Mouse (Mus musculus) mouse trophoblast stem cell (cell line): ENCODE data around the gene Dnajc30.
"Not testable (repeated sequence)": the region's sequence is repeated elsewhere in the genome, so short reads cannot be mapped to it uniquely, and the experiment has no call there.

Source experiments
- in situ Hi-C, 2 experiments: fragments of 300-500 bp; cut with MseI, MboI; formaldehyde crosslinking; loops; 2 replicates in 1 of 2; 3 replicates in 1 of 2; pipeline ENCODE4 v1.15.1; 2025

Gene Dnajc30

DNA sequence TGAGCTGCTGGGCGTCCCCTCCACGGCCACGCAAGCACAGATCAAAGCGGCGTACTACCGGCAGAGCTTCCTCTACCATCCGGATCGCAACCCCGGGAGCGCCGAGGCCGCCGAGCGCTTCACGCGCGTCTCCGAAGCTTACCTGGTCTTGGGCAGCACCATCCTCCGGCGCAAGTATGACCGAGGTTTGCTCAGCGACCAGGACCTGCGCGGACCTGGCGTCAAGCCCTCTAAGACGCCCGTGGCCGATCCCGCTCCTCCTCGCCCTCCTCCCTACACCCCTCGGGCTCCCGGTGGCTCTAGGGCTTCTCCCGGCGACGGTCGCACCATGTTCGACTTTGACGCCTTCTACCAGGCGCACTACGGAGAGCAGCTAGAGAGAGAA is 372 bp downstream of the Dnajc30 start:
- in situ Hi-C loops: no loop called here

DNA sequence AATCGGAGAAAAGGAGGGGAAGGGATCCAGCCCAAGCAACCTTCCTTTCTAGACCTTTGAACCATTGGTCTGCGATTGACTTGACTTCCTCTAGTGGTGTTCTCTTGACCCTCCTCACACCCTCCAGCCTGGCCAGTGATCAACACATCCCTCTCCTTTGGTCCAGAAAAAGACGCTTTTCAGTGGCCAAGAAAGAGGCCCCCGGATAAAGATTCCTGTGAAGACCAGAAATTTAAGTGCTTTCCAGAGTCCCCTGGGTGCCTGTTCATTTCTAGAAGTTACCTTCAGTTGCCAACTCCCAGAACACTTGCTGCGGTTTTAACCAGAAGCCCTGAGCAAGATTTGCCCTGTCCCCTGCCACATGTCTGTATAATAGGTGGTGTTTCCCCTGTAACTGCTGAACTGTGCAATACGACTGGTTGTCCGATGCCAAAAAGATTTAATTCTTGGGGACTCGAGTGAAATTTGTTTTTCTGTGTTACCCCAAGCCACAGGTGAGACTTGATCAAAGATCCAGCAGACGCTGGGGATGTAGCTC is 976 bp downstream of the Dnajc30 start, which contains the start of gene Bud23:
TSS of gene Bud23 (minus strand) at position 51 of the 538 bp plus-strand sequence.
- in situ Hi-C loops: not testable (repeated sequence)

DNA sequence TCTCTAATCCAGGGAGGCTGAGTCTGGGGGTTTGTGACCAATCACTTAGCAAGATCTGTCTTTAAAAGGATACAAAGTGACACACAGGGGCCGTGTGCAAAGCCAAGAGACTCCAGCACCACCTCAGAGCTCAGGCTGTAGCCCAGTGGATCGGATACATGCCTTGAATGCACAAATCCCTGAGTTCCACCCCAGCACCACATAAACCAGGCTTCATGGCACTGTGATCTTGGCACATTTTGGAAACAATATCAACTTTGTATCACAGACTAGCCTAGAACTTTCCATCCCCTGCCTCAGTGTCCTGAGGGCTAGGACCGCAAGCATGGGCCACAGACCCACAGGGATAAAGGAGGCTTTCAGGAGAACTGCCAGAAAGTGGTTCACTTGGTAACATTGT is 2.0 kb downstream of the Dnajc30 start:
- in situ Hi-C loops: no loop called here

DNA sequence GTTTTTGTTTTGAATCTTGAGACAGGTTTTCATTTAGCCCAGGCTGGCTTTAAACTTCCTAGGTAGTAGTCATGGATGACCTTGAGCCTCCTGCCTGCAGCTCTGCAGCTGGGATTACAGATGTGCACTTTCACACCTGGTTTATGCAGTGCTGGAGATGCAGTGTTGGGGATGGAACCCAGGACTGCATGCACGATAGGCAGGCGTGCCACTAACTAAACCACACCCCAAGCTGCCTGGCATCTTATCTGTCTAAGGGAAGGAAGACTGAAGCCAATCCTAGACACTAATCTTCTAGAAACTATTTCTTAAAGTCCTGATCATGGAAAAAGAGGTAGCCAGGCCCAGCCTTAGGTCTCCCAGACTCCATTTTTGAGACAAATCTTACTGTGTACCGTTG is 6.4 kb downstream of the Dnajc30 start:
- in situ Hi-C loops: no loop called here

DNA sequence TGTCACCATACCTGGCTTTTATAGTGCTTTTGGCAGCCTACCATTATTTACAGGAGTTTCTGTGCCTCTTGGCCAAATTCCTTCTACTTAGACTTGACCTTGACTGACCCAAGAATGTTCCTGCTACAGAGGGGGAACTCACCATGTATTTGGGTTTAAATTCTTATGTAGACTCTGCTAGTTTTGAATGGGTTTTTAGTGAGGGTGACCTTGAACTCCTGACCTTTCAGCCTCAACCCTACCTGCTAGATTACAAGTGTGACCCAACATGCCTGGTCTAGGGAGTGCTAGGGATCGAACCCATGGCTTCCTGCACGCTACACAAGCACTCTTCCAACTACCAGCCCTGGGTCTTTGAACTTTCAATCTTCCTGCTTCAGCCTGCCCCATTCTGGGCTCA is 8.1 kb downstream of the Dnajc30 start:
- in situ Hi-C loops: no loop called here

DNA sequence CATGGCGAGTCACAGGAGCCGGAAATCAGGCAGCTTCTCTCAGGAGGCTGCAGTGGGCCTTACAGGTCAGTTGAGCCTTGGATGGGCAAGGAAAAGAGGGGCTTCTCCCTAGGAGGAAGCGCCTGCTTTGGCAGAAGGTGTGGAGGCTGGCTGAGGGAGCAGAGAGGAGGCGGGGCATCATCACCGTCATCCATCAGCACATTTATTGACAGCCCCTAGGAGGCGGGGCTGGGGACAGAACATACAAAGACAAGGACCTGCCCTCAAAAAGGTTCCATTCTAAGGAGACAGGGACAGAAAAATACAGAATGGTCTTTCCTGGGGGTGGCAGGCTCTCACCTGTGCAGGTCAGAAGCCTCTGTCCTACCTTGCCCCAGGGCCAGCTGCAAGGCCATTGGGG is 8.7 kb downstream of the Dnajc30 start:
- in situ Hi-C loops: no loop called here

DNA sequence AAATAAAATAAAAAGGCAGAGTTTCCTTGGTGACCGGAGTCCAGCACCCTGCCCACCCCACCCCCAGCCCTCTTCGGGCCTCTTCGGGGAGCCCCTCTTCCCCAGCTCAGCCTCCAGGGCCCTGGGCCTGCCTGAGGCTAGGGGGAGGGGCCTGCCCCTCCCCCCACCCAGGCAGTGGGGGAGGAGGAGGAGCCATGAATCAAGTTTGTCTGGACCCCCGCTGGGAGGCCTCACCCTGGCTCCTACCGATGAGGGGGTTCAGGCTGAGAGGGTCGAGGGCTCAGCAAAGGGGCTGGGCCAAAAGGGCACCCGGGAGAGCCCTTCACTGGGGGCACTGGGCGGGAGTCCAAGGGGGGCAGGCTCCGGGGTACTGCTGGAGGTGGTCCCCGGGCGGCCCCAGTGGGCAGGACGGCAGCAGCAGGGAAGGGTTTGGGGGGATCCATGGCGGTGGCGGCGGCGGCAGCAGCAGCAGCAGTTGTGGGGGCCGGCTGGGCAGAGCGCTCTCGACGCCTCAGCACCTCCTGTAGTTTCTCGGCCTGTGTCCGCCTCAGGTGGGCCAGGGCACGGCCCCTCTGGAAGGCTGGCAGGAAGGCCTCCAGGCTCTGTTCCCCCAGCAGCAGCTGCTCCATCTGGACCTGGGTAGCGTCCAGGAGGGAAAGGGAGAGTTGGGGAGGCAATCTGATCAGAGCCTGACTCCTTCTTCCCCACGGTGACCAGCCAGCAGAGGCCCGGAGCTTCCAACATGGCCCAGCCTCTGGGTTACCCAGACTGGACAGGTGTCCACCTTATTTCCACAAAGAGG is 9.5 kb downstream of the Dnajc30 start:
- in situ Hi-C loops: no loop called here

DNA sequence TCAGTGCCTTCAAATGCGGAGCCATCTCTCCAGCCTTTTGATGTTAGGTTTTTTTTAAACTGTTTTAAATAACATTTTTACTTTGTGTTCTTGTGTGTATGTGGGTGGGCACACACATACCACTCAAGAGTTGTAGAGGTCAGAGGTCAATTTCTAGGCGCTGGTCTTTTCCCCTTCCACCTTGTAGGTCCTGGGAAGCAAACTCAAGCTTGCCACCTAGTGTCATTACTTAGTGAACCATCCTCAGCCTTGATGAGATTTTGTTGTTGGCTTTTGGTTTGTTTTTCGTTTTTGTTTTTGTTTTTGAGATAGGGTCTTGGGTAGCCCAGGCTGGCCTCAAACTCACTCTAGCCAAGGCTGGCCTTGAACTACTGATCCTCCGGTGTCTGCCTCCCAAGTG is 11.7 kb downstream of the Dnajc30 start:
- in situ Hi-C loops: no loop called here

DNA sequence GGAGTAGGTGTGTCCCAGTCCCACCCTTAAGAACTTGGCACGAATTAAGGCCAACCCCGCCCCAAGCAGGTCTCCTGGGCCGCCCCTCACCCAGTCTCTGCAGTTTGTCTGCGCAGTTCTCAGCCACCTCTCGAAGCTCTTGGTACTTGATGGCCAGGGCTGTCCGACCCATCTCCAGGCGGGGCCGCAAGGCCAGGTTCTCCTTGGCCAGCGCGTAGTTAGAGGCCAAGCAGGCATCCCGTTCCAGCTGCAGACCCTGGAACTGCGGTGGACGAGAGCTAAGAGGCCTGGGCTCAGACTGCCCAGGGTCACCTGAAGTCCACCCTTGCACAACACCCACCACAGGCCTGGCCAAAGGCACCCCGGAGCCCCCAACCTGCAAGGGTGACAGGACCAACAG is 12.4 kb downstream of the Dnajc30 start:
- in situ Hi-C loops: no loop called here

DNA sequence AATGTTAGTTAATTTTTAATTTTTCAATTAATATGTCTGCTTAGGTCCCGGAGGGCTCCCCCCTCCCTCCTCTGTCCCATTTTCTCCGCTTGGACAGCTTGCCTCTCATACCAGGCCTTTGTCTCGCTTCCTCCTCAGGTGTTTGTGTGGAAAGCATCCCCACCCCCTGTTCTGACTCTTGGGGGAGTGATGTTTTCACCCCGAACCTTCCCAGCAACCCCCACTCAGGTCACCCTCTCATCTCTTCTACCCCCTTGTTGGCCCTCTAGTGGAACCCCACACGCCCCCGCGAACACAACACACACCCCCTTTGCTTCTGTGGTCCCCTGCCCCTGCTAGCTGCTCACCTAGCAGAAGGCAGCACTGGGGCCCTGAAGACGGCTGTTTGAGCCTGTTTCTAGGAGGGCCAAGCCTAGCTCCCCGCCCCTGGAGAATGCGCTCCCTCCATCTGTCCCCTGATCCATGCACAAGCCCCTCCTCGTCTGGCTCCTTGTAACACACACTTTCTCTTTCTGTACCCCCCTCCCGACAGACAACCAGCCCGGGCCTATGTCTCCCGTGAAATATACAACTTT is 13.0 kb downstream of the Dnajc30 start:
- in situ Hi-C loops: no loop called here

DNA sequence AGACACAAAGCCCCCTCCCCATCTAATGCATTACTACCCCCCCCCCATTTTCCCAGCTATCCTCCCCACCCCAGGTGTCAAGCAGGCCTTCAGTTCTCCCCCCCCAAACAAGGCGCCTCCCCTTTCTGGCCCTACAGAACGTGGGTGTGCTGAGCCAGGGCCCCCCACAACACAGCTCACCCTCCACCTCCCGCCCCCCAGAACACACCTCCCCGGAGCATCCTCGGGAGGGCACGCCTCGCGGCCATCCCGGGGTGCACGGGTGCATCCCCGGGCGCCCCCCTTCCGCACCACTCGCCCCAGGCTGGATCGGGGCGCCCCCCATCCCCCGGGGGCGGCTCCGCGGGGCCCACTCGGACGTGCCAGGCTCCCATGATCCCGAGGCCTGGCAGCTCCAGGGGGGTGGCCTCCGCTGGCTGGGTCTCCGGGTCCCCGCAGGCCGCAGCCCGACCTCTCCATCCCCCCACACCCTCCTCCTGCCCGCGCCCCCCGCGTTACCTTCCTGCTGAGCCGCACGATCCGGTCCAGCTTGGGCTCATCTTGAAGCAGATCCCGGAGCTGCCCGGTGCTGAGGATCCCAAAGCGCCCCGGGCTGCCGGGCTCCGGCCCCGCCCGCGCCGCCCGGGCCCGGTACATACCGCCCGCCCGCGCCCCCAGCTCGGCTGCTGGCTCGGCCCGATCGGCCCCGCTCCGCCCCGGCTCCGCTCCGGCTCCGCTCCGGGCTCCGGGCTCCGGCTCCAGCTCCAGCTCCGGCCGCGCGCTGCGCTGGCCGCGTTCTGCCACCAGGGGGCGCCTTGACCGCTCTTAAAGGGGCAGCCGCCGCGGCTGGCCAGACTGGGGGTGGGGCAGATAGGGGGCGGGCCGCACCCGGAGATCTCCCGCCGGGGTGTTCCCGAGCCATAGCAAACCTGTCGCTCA is 13.8 kb downstream of the Dnajc30 start, which contains the start of gene Vps37d:
TSS of gene Vps37d (minus strand) at position 703 of the 918 bp plus-strand sequence.
- in situ Hi-C loops: no loop called here

DNA sequence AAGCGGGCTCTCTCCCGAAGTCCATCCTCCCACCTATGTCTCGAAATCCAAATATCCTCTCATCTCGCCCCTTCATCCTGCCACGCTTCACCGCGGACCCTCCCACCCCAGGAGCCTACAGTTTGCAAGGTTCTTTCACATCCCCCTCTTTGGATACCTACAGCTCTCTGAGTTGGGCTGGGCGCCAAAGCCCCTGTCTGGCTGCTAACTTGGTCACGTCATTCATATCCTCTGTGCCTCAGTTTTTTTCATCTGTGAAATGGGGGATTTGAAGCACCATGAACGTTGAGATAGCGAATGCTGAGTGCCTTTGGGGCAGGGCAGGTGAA is 14.4 kb downstream of the Dnajc30 start:
- in situ Hi-C loops: no loop called here

DNA sequence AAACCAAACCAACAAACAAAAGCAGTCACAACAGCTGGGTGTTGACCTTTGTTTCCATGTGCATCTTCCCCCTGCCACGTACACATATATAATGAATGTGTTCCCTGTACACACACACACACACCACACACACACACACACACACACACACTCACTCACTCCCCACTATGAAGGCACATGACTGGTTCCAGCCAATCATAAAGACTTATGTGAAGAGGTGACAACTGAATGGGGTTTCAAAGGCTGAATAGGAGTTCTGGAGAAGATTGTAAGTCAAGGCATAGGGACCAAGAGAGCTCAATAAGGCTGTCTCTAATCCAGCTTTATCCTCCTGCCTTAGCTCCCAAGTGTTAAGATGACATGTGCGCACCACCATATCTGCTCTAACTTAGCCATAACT is 15.6 kb downstream of the Dnajc30 start:
- in situ Hi-C loops: no loop called here

DNA sequence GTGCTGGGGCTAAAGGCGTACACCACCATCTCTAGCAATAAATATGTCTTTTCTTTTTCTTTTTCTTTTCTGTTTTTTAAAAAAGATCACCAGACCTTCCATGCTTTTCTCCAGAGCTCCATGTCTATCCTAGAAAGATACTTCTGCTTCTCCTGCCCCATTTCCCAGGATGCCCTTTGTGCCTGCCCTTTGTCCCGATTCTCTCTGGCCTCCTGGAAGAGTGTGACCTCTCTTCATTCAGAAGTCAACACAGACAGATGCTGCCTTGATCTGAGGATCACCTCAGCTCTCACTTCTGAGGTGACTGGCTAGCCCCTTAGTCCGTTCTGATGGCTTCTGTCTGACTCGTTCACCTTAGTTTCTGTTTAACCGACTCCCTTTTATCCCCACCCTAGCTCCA is 16.5 kb downstream of the Dnajc30 start:
- in situ Hi-C loops: no loop called here

DNA sequence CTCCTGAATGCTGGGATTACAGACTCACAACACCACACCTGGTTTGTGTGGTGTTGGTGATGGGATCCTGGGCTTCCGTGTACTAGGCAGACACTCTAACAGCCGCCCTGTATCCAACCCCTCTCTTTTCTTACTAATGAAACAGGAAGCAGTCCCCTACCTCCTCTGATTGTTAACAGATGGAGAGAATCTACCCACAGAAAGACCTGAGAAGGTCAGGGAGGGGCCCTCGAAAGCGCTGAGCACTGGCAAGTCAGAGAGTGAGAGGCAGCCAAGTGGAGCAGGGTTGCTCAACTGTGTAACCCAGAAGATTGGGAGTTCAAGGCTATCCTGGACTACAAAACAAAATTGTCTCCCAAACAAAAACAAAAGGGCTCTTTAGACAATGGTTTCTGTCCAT is 22.9 kb downstream of the Dnajc30 start:
- in situ Hi-C loops: no loop called here

DNA sequence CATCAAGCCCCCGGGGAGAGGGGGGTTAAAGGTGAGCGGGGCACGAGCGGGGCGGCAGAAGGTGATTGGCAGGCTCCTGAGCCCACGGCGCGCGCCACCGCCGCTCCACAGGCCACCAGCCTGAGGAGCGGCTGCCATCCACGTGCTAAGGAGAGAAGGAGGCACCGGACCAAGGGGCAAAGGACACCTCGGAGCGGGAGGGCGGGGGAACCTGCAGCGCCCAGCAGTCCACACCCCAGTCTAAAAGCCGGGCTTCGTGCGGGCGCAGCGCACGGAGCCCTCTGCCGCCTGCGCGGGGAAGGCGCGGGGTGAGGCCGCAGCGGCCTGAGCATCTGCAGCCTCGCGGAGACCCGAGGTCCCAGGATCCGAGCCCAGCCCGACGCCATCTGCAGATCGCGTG is 25.7 kb downstream of the Dnajc30 start, which contains the start of gene Mlxipl:
TSS of gene Mlxipl (plus strand) at position 238 of the 400 bp plus-strand sequence.
- in situ Hi-C loops: no loop called here

DNA sequence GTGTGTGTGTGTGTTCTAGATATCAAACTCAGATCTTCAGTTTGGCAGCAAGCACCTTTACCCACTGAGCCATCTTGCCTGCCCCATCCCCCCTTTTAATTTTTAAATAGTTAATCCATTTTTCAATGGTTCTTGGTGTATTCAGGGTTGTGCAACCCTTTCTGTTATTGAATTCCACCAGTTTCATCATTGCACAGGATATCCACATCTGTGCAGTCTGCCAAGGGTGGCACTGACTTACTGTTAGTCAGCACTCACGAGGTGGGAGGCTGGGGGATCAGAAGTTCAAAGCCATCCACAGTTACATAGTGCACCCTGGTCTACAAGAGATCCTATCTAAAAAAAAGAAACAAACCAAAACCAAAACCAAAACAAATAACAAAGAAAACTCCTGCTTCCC is 37.0 kb downstream of the Dnajc30 start:
- in situ Hi-C loops: loop anchor here in 1 of 2 experiments (10.0 kb wide), 1 partner anchor 86 kb away; no protein-coding TSS in a partner anchor

DNA sequence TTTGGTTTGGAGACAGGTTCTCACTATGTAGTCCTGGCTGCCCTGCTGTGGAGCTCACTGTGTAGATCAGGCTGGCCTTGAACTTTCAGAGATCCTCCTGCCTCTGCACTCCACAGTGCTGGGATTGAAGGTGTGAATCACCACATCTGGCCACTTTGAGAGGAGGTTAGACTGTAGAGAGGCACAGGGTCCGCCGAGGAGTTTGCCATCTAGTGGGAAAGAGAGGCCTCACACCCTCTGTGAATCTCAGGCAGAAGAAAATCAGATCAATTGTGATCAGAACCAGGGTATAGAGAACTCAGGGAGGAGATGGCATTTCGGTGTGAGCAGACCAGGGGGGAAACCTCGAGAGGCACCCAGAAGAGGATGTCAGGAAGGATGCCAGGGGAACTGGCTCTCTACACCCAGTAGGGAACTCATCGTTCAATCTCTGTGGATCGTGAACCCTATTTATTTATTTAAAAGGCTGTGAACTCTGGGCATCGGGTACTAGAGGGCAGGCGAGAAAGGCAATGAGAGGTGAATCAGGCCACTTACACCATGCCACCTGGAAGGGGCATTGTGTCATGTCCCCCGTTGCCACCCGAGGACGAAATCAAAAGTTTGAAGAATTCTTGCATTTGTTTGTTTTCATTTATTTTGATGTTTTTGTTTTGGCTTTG is 40.1 kb downstream of the Dnajc30 start:
- in situ Hi-C loops: loop anchor here in 1 of 2 experiments (10.0 kb wide), 1 partner anchor 89 kb away; no protein-coding TSS in a partner anchor

DNA sequence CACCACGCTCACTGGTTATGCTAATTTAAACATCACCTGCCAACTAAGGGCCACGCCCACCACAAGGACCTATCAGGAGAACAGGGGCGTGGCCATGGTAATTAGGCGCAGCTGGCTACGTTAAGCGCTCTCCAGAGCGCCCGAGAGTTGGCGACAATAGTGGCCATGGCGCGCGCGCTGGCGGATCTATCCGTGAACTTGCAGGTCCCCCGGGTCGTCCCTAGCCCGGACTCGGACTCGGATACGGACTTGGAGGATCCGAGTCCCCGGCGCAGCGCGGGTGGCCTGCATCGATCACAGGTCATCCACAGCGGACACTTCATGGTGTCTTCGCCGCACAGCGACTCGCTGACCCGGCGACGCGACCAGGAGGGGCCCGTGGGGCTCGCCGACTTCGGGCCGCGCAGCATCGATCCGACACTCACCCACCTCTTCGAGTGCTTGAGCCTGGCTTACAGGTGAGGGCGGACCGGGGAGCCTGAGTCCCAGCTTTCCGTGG is 42.8 kb downstream of the Dnajc30 start:
- in situ Hi-C loops: loop anchor here in 1 of 2 experiments (10.0 kb wide), 1 partner anchor 92 kb away; no protein-coding TSS in a partner anchor

DNA sequence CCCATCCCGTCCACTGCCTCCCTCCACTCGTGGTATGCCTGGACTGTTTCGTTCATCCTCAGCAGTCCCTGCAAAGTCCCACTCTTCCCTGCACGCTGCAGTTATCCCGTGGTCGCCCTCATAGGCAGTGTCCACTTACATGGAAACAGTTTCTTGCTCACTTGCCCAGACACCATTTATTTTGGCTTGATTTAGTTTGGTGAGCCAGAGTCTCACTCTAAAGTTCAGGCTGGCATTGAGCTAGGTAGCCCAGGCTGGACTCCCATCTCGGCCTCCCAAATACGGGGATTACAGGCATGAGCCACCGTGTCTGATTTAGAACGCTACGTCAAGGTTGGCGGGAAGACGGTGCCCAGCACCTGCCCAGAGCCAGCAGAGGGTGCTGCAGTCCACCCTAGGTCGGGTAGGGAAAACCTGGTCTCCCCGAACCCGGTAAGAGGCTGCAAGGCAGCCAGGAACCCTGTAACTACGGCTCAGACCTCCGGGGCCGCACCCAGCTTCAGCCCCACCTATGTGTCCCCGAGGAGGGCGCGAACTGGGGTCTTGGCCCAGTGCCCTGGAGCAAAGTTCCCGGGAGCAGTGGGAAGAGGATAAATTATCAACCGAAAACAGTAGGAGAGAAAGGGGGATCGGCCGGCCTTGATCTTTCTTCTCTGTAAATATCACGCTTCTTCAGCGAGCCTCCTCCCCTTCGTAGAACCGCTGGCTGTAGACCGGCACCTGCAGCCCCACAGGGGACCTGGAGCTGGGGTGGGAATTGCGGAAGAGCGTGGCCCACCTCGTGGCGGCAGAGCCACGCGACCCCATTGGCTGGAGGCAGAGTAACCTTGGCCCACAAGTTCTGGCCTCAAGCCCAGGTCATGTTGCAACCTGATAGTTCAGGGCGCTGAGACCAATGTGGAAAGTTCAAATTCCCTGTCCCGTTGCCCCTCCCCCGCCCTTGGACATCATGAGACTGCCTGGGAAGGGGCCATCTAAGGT is 43.8 kb downstream of the Dnajc30 start:
- in situ Hi-C loops: loop anchor here in 1 of 2 experiments (10.0 kb wide), 1 partner anchor 93 kb away; no protein-coding TSS in a partner anchor
